Mouse (Mus musculus) heart, adult 2 months (tissue): ENCODE measurements around the gene Fam208a.

ENCODE experiments used
- CTCF ChIP-seq: fragments of 200-600 bp; IDR thresholded peaks from 2 replicates; pipeline ENCODE4 v1.8.1; 2022; ENCODE audit warnings: antibody characterized with exemption, mild to moderate bottlenecking, moderate library complexity
- POLR2A ChIP-seq: fragments of 200-500 bp; IDR thresholded peaks from 2 replicates; pipeline ENCODE4 v1.6.1; 2011; ENCODE audit warnings: mild to moderate bottlenecking, low read depth, low read length, control low read depth; ENCODE audit not compliant: insufficient read depth

GRCm38 (mm10) chr14:27430280-27430679 lies 1.6 kb downstream of the Fam208a start:
- no peak for TF ChIP-seq POLR2A
- no peak for TF ChIP-seq CTCF
